Mouse (Mus musculus): ENCODE results near the gene Pcsk4. TPM values are rescaled to one million over a fixed set of nuclear protein-coding genes. Genes with fewer than 3 reads are reported as not detected.
"Not testable (repeated sequence)": the region's sequence is repeated elsewhere in the genome, so short reads cannot be mapped to it uniquely, and the experiment has no call there.

Gene Pcsk4
- total RNA-seq, 4 experiments from 2014 or later, result 3.5 to 8.2 (median 5.8) TPM

- no peak for DNase-seq
Observed at GRCm38 (mm10) chr10:80347514-80347967, 18.2 kb upstream of the Pcsk4 start.

GRCm38 (mm10) chr10:80345929-80346328 is 16.6 kb upstream of the Pcsk4 start:
- not testable (repeated sequence) for DNase-seq

GRCm38 (mm10) chr10:80345122-80345521 is 15.8 kb upstream of the Pcsk4 start:
- DNase-seq, result no peak

GRCm38 (mm10) chr10:80344131-80344661 is 14.9 kb upstream of the Pcsk4 start:
- DNase-seq, result no peak

GRCm38 (mm10) chr10:80343425-80343895 is 14.2 kb upstream of the Pcsk4 start:
- no peak for DNase-seq

GRCm38 (mm10) chr10:80342749-80343424 is 13.6 kb upstream of the Pcsk4 start:
- peak; percentile 54 for DNase-seq

GRCm38 (mm10) chr10:80342305-80342748 is 13.0 kb upstream of the Pcsk4 start:
- DNase-seq, result no peak

GRCm38 (mm10) chr10:80341491-80342304 is 12.4 kb upstream of the Pcsk4 start:
- no peak for DNase-seq

- DNase-seq, result no peak
Observed at GRCm38 (mm10) chr10:80341026-80341425, 11.7 kb upstream of the Pcsk4 start.

GRCm38 (mm10) chr10:80339941-80340750 is 10.8 kb upstream of the Pcsk4 start:
- peak; percentile 65 for DNase-seq

- DNase-seq, result no peak
Observed at GRCm38 (mm10) chr10:80336263-80336662, 7.0 kb upstream of the Pcsk4 start.

GRCm38 (mm10) chr10:80332525-80332989 is 3.3 kb upstream of the Pcsk4 start:
- DNase-seq, result no peak

- no peak for DNase-seq
Observed at GRCm38 (mm10) chr10:80331636-80332524, 2.6 kb upstream of the Pcsk4 start.

GRCm38 (mm10) chr10:80330888-80331287 is 1.6 kb upstream of the Pcsk4 start:
- DNase-seq, result no peak

GRCm38 (mm10) chr10:80330084-80330483 is 786 bp upstream of the Pcsk4 start:
- DNase-seq, result no peak

- no peak for DNase-seq
Observed at GRCm38 (mm10) chr10:80325045-80325444, 4.3 kb downstream of the Pcsk4 start.

- DNase-seq, result no peak
Observed at GRCm38 (mm10) chr10:80324120-80325037, 4.9 kb downstream of the Pcsk4 start.

GRCm38 (mm10) chr10:80323261-80324119 is 5.8 kb downstream of the Pcsk4 start:
- peak; percentile 76 for DNase-seq

GRCm38 (mm10) chr10:80322811-80323211 is 6.5 kb downstream of the Pcsk4 start:
- DNase-seq, result no peak

Measured in adrenal gland, adult 8-10 months (tissue).